Mouse (Mus musculus): Measurements from ENCODE around the gene Kpna6. TPM values are rescaled to one million over a fixed set of nuclear protein-coding genes. Genes with fewer than 3 reads are reported as not detected.

Gene Kpna6
- polyA plus RNA-seq, 1 experiment from 2014 or later: 16.9 TPM

- no peaks in the 10 kb centered on the region for H3K27me3 ChIP-seq
- H3K36me3 ChIP-seq: peaks cover 36% of the 10 kb centered on the region
- no peak for ATAC-seq
- peaks cover 58% of the 10 kb centered on the region for H3K4me1 ChIP-seq (replicated peaks)
- peak overlapping the region; percentile 58 for H3K4me3 ChIP-seq (replicated peaks)
- H3K4me2 ChIP-seq (replicated peaks): peak overlapping the region; percentile 73
- H3K27ac ChIP-seq: peak overlapping the region; percentile 93
- WGBS: 18% methylated on average over 8 of the region's 8 CpGs
- H3K9ac ChIP-seq (replicated peaks): peak overlapping the region; percentile 74
- no peaks in the 10 kb centered on the region for H3K9me3 ChIP-seq
Measured at GRCm38 (mm10) chr4:129622803-129623535, 49.6 kb downstream of the Kpna6 start.

- ATAC-seq: no peak
- H3K4me1 ChIP-seq (replicated peaks): peaks cover 63% of the 10 kb centered on the region
Measured at GRCm38 (mm10) chr4:129622120-129622802, 50.3 kb downstream of the Kpna6 start.

GRCm38 (mm10) chr4:129621283-129621841 lies 51.2 kb downstream of the Kpna6 start:
- 89% methylated on average over 8 of the region's 8 CpGs for WGBS
- peak overlapping the region; percentile 74; the same call in 1 of the 2 replicates for H3K9ac ChIP-seq (replicated peaks)
- no peaks in the 10 kb centered on the region for H3K27me3 ChIP-seq
- H3K9me3 ChIP-seq: no peaks in the 10 kb centered on the region
- H3K27ac ChIP-seq: no peak overlapping the region
- no peak overlapping the region for H3K4me3 ChIP-seq (replicated peaks)
- peaks cover 30% of the 10 kb centered on the region for H3K36me3 ChIP-seq
- no peak for ATAC-seq
- peak overlapping the region; percentile 73; the same call in 1 of the 2 replicates for H3K4me2 ChIP-seq (replicated peaks)
- peaks cover 68% of the 10 kb centered on the region for H3K4me1 ChIP-seq (replicated peaks)

More at GRCm38 (mm10) chr4:129622120-129622802, 50.3 kb downstream of the Kpna6 start:
- peak overlapping the region; percentile 93 for H3K27ac ChIP-seq
- peak overlapping the region; percentile 74 for H3K9ac ChIP-seq (replicated peaks)
- no peaks in the 10 kb centered on the region for H3K9me3 ChIP-seq
- H3K4me2 ChIP-seq (replicated peaks): peak overlapping the region; percentile 73
- 73% methylated on average over 11 of the region's 11 CpGs for WGBS
- peak overlapping the region; percentile 58 for H3K4me3 ChIP-seq (replicated peaks)
- peaks cover 30% of the 10 kb centered on the region for H3K36me3 ChIP-seq
- no peaks in the 10 kb centered on the region for H3K27me3 ChIP-seq

GRCm38 (mm10) chr4:129620419-129621282 lies 51.9 kb downstream of the Kpna6 start:
- Histone ChIP-seq H3K36me3 (peaks cover 30% of the 10 kb centered on the region), H3K27me3 (no peaks in the 10 kb centered on the region), H3K9me3 (no peaks in the 10 kb centered on the region), H3K9ac (replicated peaks) (peak overlapping the region; percentile 74; the same call in 1 of the 2 replicates), H3K4me2 (replicated peaks) (no peak overlapping the region), H3K4me1 (replicated peaks) (peaks cover 63% of the 10 kb centered on the region), H3K4me3 (replicated peaks) (no peak overlapping the region), H3K27ac (no peak overlapping the region)
- WGBS: 91% methylated on average over 11 of the region's 11 CpGs
- ATAC-seq: no peak

GRCm38 (mm10) chr4:129618786-129619691 lies 53.5 kb downstream of the Kpna6 start, which contains the start of gene Iqcc:
TSS of gene Iqcc (minus strand) at chr4:129619099.
- WGBS: 4% methylated on average over 44 of the region's 44 CpGs
- H3K9ac ChIP-seq (replicated peaks): peak within 1 kb of the TSS; percentile 91
- H3K4me2 ChIP-seq (replicated peaks): peak within 1 kb of the TSS; percentile 88
- peak within 1 kb of the TSS; percentile 66 for H3K4me3 ChIP-seq (replicated peaks)
- peaks cover 48% of the 10 kb centered on the region for H3K4me1 ChIP-seq (replicated peaks)
- no peaks in the 10 kb centered on the region for H3K27me3 ChIP-seq
- ATAC-seq: peak; percentile 90
- peak within 1 kb of the TSS; percentile 91 for H3K27ac ChIP-seq
- H3K36me3 ChIP-seq: peaks cover 32% of the 10 kb centered on the region
- H3K9me3 ChIP-seq: no peaks in the 10 kb centered on the region

GRCm38 (mm10) chr4:129618031-129618430 lies 54.5 kb downstream of the Kpna6 start:
- Histone ChIP-seq H3K4me1 (replicated peaks) (peaks cover 44% of the 10 kb centered on the region), H3K27me3 (no peaks in the 10 kb centered on the region), H3K9me3 (no peaks in the 10 kb centered on the region), H3K4me2 (replicated peaks) (peak overlapping the region; percentile 88), H3K36me3 (peaks cover 36% of the 10 kb centered on the region), H3K4me3 (replicated peaks) (peak overlapping the region; percentile 66), H3K27ac (no peak overlapping the region), H3K9ac (replicated peaks) (peak overlapping the region; percentile 91)
- ATAC-seq: no peak
- WGBS: 98% methylated on average over 5 of the region's 5 CpGs

GRCm38 (mm10) chr4:129617121-129617641 lies 55.4 kb downstream of the Kpna6 start:
- WGBS: 92% methylated on average over 7 of the region's 7 CpGs
- Histone ChIP-seq H3K27me3 (no peaks in the 10 kb centered on the region), H3K4me2 (replicated peaks) (no peak overlapping the region), H3K36me3 (peaks cover 36% of the 10 kb centered on the region), H3K4me1 (replicated peaks) (peaks cover 35% of the 10 kb centered on the region), H3K9ac (replicated peaks) (no peak overlapping the region), H3K27ac (no peak overlapping the region), H3K4me3 (replicated peaks) (no peak overlapping the region), H3K9me3 (no peaks in the 10 kb centered on the region)
- no peak for ATAC-seq

- H3K4me2 ChIP-seq (replicated peaks): no peak overlapping the region
- H3K4me3 ChIP-seq (replicated peaks): no peak overlapping the region
- ATAC-seq: no peak
- no peak overlapping the region for H3K27ac ChIP-seq
- no peak overlapping the region for H3K9ac ChIP-seq (replicated peaks)
- H3K27me3 ChIP-seq: no peaks in the 10 kb centered on the region
- H3K36me3 ChIP-seq: peaks cover 36% of the 10 kb centered on the region
- no peaks in the 10 kb centered on the region for H3K9me3 ChIP-seq
- WGBS: 94% methylated on average over 3 of the region's 3 CpGs
- H3K4me1 ChIP-seq (replicated peaks): peaks cover 30% of the 10 kb centered on the region
Measured at GRCm38 (mm10) chr4:129616631-129617030, 55.9 kb downstream of the Kpna6 start.

- ATAC-seq: no peak
- no peak overlapping the region for H3K4me3 ChIP-seq (replicated peaks)
- no peak overlapping the region for H3K27ac ChIP-seq
- no peak overlapping the region for H3K9ac ChIP-seq (replicated peaks)
- H3K36me3 ChIP-seq: peaks cover 30% of the 10 kb centered on the region
- peaks cover 23% of the 10 kb centered on the region for H3K4me1 ChIP-seq (replicated peaks)
- H3K4me2 ChIP-seq (replicated peaks): no peak overlapping the region
- no peaks in the 10 kb centered on the region for H3K27me3 ChIP-seq
- H3K9me3 ChIP-seq: no peaks in the 10 kb centered on the region
- WGBS: 91% methylated on average over 9 of the region's 9 CpGs
Measured at GRCm38 (mm10) chr4:129615801-129616290, 56.7 kb downstream of the Kpna6 start.

GRCm38 (mm10) chr4:129614093-129614492 lies 58.5 kb downstream of the Kpna6 start, which contains the start of gene Dcdc2b:
TSS of gene Dcdc2b (minus strand) at chr4:129614257.
- Histone ChIP-seq H3K27ac (no peak within 1 kb of the TSS), H3K27me3 (no peaks in the 10 kb centered on the region), H3K4me2 (replicated peaks) (no peak within 1 kb of the TSS), H3K4me1 (replicated peaks) (peaks cover 18% of the 10 kb centered on the region), H3K9ac (replicated peaks) (0 out of 2 replicates have a peak within 1 kb of the TSS, but pooled peaks have one; percentile 14), H3K9me3 (no peaks in the 10 kb centered on the region), H3K36me3 (peaks cover 38% of the 10 kb centered on the region), H3K4me3 (replicated peaks) (no peak within 1 kb of the TSS)
- 79% methylated on average over 6 of the region's 6 CpGs for WGBS
- ATAC-seq: no peak

Data from midbrain, embryonic 13.5 days (tissue).